Mouse (Mus musculus) liver, adult 2 months (tissue): ENCODE measurements around the gene Shank2.

ENCODE experiments used
- CTCF ChIP-seq: fragments of 200-500 bp; IDR thresholded peaks from 2 replicates; pipeline ENCODE4 v1.5.1; 2011; ENCODE audit warnings: low read depth, low read length, control low read depth
- POLR2A ChIP-seq: fragments of 200-500 bp; IDR thresholded peaks from 2 replicates; pipeline ENCODE4 v1.6.1; 2011; ENCODE audit warnings: low read length, control low read depth; ENCODE audit not compliant: insufficient read depth; ENCODE audit errors: extremely low read depth

GRCm38 (mm10) chr7:144160066-144160465 lies 158.3 kb downstream of the Shank2 start:
- no peak for TF ChIP-seq CTCF
- no peak for TF ChIP-seq POLR2A
